Mouse (Mus musculus) thymus, adult 18-20 months (tissue): ENCODE measurements around the gene Uqcc3.
"Not testable (repeated sequence)": the region's sequence is repeated elsewhere in the genome, so short reads cannot be mapped to it uniquely, and the experiment has no call there.

ENCODE experiments used
- DNase-seq, 2 experiments: peaks; one replicate each; pipeline ENCODE4 v3.0.0; 2022; ENCODE audit warnings: mixed read lengths in 2 of 2

The Uqcc3 gene

GRCm38 (mm10) chr19:8844371-8845129 is 36.2 kb downstream of the Uqcc3 start:
- peak; percentile 18 to 45 for DNase-seq

- DNase-seq: no peak
Observed at GRCm38 (mm10) chr19:8842961-8843360, 37.8 kb downstream of the Uqcc3 start.

GRCm38 (mm10) chr19:8841012-8841411 is 39.7 kb downstream of the Uqcc3 start:
- DNase-seq: no peak

- DNase-seq: peak; percentile 54 to 55
Observed at GRCm38 (mm10) chr19:8839908-8840791, 40.6 kb downstream of the Uqcc3 start.

- no peak for DNase-seq
Observed at GRCm38 (mm10) chr19:8839103-8839907, 41.4 kb downstream of the Uqcc3 start, which contains the start of gene Gng3. Gng3 (minus strand) TSS chr19:8839194.

GRCm38 (mm10) chr19:8838041-8838730 is 42.5 kb downstream of the Uqcc3 start:
- DNase-seq: peak in 1 of 2 experiments; percentile 24

- DNase-seq: peak; percentile 57 to 74
Observed at GRCm38 (mm10) chr19:8837251-8837791, 43.4 kb downstream of the Uqcc3 start, which contains the start of gene Bscl2. Bscl2 (plus strand) TSS chr19:8837467.

- not testable (repeated sequence) for DNase-seq
Observed at GRCm38 (mm10) chr19:8836327-8836726, 44.4 kb downstream of the Uqcc3 start.

GRCm38 (mm10) chr19:8832971-8833370 is 47.8 kb downstream of the Uqcc3 start:
- no peak for DNase-seq

- DNase-seq: no peak
Observed at GRCm38 (mm10) chr19:8831262-8831661, 49.5 kb downstream of the Uqcc3 start.

- DNase-seq: no peak
Observed at GRCm38 (mm10) chr19:8830664-8831063, 50.1 kb downstream of the Uqcc3 start.
